Mouse (Mus musculus) gastrocnemius, postnatal 25 days (tissue): ENCODE results near the gene Atl2. TPM values are rescaled to one million over a fixed set of nuclear protein-coding genes. Genes with fewer than 3 reads are reported as not detected.

Experiments used
- DNase-seq: peaks from one replicate; pipeline ENCODE4 v3.0.0; 2022
- long read RNA-seq, 2 experiments: library from polyadenylated mRNA; stranded (forward); transcript quantifications; one replicate each; pipeline ENCODE4 v2.0.0; 2021
- total RNA-seq, 2 experiments: library from RNA; stranded (reverse); gene quantifications; 1 replicate in 1 of 2; 2 replicates in 1 of 2; pipeline ENCODE4 v1.2.3; 2021

Atl2 gene
- total RNA-seq, result 100 to 1,000 TPM in 1 of 2 experiments, 10 to 100 TPM in 1; 86.3 to 101 TPM
- long read RNA-seq, experiment 1, transcript Atl2-201 (13 exons, 3,618 nt), result major isoform, 67 of 106 reads
- long read RNA-seq, experiment 1, partial matches to known transcripts, result 10 of 106 reads
- long read RNA-seq, experiment 1, other reads (novel, unspliced or antisense), result 27 of 106 reads
- long read RNA-seq, experiment 2, transcript Atl2-201 (13 exons, 3,618 nt), result major isoform, 178 of 227 reads
- long read RNA-seq, experiment 2, partial matches to known transcripts, result 19 of 227 reads
- long read RNA-seq, experiment 2, other reads (novel, unspliced or antisense), result 27 of 227 reads

DNA sequence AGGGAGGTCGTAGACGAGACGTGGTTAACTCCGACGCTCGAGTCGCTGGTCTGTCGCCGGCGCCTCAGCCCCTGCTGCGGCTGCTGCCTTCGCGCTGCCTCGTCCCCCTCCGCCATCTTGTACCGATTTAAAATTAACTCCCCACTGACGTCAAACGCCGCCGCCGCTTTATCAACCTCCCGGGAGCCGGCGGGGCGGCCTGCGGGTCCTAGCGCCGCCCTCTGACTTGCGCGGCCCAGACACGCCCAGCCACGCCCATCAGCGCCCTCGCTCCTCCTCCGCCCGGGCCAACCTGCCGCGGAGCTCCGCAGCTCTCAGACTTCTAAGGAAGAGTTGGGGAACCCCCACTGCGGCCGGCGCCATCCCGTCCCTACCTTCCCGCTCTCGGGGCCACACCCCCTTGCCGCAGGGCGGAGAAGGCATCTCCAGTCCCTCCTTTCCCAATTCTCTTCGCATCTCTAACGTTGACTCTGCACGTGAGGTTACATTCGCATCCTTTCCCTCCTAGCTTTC, at the start of gene Atl2:
Gene Atl2, minus strand, starts transcription at position 213 of the 513 bp plus-strand sequence.
- DNase-seq, result peak; percentile 94

DNA sequence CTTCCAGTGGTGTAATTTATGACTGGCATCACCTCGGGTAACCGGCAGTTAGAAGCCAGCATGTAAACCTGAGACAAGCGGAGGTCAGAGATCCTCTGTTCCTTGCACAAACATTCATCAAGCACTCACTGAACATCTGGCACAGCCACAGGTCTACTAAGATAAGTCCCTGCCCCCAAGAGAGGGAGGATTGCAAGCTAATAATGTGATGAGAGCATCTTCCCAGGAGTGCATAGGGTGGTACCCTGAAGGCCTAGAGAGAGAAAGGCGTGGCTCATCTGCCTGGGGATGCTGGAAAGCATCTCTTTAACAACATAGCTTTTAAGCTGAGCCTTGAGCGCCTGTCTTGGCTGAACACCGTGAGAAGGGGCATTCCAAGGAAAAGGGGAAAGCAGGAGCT, 48.9 kb upstream of the Atl2 start:
- DNase-seq, result no peak

GRCm38 (mm10) chr17:79942418-79942817, 46.5 kb upstream of the Atl2 start:
- DNase-seq, result no peak

DNA sequence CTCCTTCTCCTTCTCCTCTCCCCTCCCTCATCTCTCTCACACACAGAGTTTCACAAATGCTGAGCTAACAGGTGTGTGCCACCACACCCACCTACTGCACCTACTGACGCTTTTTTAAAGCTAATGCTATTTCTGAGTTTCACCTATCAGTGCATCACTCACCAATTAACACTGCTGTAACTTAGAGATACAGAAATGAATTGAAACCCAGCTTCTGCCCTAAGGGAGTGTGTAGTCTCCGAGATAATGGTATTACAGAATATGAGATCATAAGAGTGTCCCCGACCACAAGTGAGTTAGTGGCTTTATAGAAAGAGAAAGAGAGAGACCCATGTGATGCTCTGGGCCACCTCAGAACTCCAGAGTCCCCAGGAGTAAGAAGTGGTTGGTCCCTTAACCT, 43.2 kb upstream of the Atl2 start:
- no peak for DNase-seq

- DNase-seq, result no peak
Observed at GRCm38 (mm10) chr17:79937921-79938601, 42.1 kb upstream of the Atl2 start.

DNA sequence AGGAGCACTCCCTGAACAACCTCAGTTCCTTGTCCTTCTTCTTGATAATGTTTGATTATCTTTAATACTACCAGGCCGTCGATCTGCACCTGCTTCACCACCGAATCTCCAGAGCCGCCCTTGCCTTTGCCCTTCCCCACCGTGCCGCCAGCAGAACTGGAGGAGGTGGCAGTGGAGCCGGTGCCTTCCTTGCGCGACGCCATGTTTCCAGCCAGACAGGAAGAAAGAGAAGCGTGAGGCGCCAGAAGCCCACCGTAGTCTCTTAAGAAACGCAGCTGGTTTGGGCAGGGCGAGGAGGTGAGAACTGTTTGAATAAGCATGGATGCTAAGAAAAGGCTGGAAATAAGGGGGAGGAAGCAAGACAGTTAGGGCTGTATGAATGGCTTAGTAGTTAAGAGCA, 38.4 kb upstream of the Atl2 start:
- no peak for DNase-seq

GRCm38 (mm10) chr17:79932676-79933278, 36.9 kb upstream of the Atl2 start:
- no peak for DNase-seq

DNA sequence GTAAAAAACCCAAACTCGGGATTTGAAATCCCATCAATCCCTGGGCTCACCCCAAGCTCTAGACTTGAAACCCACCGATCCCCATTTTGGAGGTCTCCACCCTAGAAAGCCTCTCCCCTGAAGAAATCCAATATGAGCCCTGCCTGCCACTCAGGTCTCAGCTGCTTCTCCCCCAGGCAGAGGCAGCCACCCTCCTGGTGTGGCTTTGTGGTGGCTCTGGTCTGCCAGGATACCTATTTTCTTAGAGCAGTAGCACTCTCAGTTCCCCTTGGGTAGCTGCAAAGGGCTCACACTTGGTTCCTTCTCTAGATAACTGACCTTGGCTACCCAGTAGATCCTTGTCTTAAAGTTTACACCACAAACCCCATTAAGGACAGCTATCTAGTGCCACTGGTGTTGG, 31.2 kb upstream of the Atl2 start:
- no peak for DNase-seq

DNA sequence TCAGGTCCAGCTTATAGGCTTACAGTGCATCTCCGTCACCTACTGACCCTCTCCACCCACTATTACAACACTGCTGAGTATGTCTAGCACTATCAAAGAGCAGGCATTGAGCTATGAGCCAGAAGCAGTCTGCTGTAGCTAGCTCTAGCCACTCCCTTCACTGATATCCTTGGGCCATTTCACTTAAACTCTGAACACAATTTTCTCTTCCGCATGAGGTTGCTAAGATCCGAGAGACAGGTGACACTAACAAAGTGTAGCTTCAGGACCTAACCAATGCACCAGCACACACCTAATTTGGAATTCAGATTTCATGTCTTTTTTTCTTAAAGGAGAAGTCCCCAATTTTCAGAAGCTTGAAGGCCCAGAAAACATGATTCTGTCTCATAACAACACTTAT, 30.6 kb upstream of the Atl2 start:
- DNase-seq, result no peak

- DNase-seq, result no peak
Observed at GRCm38 (mm10) chr17:79925865-79926421, 30.0 kb upstream of the Atl2 start.

DNA sequence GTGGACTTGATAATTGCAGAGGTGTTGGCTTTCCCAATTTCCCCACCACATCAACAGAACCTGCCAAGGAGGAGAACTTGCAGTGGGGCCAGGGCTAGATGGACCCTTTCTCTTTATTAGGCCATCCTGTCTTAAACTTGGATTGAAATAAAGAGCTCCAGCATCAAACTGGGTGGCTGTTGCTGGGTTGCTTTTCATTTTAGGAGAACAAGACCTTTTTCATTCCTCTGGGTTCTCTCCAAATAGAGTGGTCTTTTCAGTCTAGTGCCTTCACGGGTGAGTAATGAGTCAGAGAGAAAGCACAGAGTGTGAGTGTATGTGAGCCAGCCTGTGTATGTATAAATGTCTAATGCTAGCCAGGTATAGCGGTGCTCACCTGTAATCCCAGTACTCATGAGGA, 24.4 kb upstream of the Atl2 start:
- DNase-seq, result no peak

DNA sequence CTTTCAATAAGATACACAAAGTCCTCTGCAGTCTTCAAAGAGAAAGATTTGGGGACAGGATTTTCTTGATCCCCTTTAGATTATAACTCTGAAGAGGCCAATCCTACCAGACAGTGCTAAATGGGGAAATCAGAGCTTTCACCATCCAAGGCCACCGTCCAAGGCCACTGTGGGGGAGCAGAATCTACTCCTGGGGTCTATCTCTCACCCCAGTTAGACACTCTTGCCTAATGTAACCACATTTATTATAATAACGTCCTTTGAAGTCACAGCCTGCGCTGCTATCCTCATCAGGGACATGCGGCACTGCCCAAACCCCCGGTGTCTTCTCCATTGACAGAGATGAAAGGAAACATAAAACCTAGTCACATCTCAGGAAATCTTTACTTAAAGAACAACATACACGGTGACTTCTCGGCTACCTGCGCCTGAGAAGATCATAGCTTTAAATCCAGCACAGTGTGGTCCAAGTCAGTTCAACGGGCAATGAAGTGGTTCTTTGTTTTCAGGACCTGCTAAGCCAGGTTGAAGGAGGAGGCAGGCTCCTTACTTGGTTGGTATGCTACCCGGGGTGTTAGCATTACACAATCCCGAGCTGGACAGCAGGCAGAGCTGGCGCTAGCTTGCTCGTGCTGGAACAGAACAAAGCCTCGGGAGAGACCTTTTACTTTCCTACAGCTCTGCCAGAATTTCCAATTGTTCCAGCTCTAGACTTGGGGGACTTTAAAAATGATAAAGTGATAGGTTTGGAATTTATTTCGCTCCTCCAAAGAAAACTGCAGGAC, 23.8 kb upstream of the Atl2 start:
- peak; percentile 53 for DNase-seq

DNA sequence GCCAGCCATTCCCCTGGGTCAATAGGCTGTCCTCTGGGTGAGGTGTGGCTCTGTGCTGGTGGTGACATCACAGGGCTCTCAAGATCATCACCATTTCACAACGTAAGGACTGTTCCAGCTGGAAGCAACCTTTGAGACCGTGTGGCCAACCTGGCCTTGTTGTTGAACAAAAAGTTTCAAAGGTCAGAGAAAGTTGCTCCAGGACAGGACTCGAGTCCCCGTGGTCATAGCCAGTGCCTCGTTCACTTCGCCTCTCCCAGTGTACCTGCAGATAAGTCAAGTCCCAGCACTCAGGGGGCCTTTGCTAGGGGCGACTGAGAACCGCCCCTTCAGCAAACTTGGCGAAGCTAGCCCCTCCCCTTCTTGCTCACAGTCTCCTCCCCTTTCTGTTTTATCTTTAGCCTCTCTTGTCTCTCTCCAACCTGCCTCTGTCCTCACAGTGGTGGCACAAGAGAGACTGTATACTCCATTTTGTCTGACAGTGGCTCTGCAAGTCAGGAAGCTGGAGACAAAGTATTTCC, 22.6 kb upstream of the Atl2 start:
- DNase-seq, result peak; percentile 15

DNA sequence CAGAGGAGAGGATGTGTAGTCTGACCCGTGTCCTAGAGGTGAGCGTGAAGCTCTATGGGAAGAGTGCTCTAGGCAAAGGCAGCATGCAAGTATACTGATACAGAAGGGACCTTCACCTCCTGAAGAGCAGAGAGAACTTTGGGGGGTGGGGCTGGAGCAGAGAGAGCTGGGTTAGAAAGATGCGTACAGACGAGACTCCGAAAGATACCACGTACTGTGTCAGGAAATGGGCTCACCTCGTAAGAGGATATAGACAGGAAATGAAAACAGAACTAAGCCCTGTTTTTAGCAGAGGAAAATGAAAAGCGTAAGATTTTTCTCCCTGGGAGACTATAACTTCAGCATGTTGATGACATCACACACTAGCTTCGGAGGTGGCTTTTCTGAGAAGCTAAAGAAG, 21.1 kb upstream of the Atl2 start:
- DNase-seq, result no peak

DNA sequence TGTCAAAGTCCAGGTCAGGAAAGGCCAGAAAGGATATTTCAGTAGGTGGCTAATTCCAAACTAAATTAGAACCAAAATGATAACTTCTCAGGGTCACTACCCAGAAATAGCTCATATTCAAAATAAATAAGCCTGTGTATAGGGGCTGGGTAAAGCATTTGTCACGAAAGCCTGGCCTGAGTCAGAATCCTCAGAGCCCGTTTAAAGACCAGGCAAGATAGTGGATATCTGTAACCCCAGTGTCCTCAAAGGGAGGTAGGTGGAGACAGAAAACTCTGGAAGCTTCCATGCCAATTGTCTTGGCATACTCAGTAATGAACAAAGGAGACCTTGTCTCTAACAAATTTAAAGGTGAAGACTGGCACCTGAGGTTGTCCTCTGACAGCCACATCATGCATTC, 16.3 kb upstream of the Atl2 start:
- no peak for DNase-seq

- DNase-seq, result no peak
Observed at GRCm38 (mm10) chr17:79911718-79912117, 15.8 kb upstream of the Atl2 start.

- DNase-seq, result no peak
Observed at GRCm38 (mm10) chr17:79909571-79909970, 13.6 kb upstream of the Atl2 start.

- DNase-seq, result no peak
Observed at GRCm38 (mm10) chr17:79907698-79908097, 11.8 kb upstream of the Atl2 start.

GRCm38 (mm10) chr17:79906791-79907494, 11.0 kb upstream of the Atl2 start:
- DNase-seq, result no peak

DNA sequence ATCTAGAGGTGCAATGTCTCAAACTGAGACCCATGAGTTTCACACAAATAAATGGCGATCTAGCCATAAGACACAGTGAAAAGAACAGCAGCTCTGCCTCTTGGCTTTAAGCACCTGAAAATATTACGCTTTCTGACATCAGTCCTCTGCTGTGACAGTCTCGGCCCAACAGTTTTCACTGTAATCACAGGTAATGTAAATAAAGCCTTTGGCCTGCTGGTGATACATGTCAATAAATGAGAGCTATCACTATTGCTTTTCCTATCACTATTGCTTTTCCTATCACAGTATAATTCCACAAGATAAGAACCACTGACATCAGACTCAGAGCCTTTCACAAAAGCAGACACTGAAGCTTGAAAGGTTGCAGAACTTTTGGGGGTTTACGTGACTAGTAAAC, 8.7 kb upstream of the Atl2 start:
- no peak for DNase-seq

DNA sequence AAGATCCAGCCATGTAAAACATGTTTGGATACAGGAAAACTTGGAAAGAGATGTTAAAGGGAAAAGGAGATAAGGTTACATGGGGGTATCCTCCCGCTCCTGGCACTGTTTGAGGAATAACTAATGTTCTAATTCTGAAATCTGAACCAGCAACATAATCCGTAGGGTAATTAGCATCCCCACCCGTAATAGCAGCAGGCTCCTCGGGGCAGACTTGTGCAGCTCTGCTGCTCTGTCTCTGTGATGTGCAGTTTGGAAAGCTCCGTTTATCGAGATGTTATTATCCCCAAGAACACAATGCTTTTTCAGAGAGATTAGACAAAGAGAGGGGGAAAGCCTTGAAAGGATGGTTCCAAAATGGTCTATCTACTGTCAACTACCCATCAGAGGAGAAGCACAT, 5.3 kb upstream of the Atl2 start:
- no peak for DNase-seq
